Mouse (Mus musculus) A20 (cell line): ENCODE data around the gene Coro1b.

Experiments
- DNase-seq: peaks from one replicate; pipeline ENCODE4 v3.0.0-alpha.2; 2011; ENCODE audit warnings: low read depth, low spot score

The Coro1b gene

GRCm38 (mm10) chr19:4120496-4120895 is 27.9 kb upstream of the Coro1b start:
- DNase-seq: no peak

- DNase-seq: peak; percentile 99
Observed at GRCm38 (mm10) chr19:4121097-4121805, 27.2 kb upstream of the Coro1b start.

GRCm38 (mm10) chr19:4121896-4122295 is 26.5 kb upstream of the Coro1b start:
- peak; percentile 70 for DNase-seq

GRCm38 (mm10) chr19:4122411-4123370 is 25.7 kb upstream of the Coro1b start:
- DNase-seq: peak; percentile 85

GRCm38 (mm10) chr19:4124432-4124831 is 24.0 kb upstream of the Coro1b start:
- DNase-seq: no peak

GRCm38 (mm10) chr19:4125268-4125667 is 23.2 kb upstream of the Coro1b start:
- peak; percentile 39 for DNase-seq

- peak; percentile 99 for DNase-seq
Observed at GRCm38 (mm10) chr19:4125741-4126696, 22.4 kb upstream of the Coro1b start, which contains the start of gene Aip. Gene Aip, minus strand, starts transcription at chr19:4125858.

- DNase-seq: peak; percentile 61
Observed at GRCm38 (mm10) chr19:4126759-4127495, 21.5 kb upstream of the Coro1b start.

GRCm38 (mm10) chr19:4129462-4129861 is 19.0 kb upstream of the Coro1b start:
- no peak for DNase-seq

- DNase-seq: no peak
Observed at GRCm38 (mm10) chr19:4130106-4130505, 18.3 kb upstream of the Coro1b start.

GRCm38 (mm10) chr19:4131075-4131474 is 17.3 kb upstream of the Coro1b start:
- DNase-seq: no peak

GRCm38 (mm10) chr19:4131768-4132167 is 16.7 kb upstream of the Coro1b start:
- DNase-seq: no peak

- no peak for DNase-seq
Observed at GRCm38 (mm10) chr19:4134354-4134753, 14.1 kb upstream of the Coro1b start.

- peak; percentile 55 for DNase-seq
Observed at GRCm38 (mm10) chr19:4135229-4135962, 13.0 kb upstream of the Coro1b start.

- peak; percentile 75 for DNase-seq
Observed at GRCm38 (mm10) chr19:4135963-4136345, 12.5 kb upstream of the Coro1b start.

- no peak for DNase-seq
Observed at GRCm38 (mm10) chr19:4136463-4136862, 12.0 kb upstream of the Coro1b start.

GRCm38 (mm10) chr19:4137913-4138312 is 10.5 kb upstream of the Coro1b start:
- DNase-seq: peak; percentile 73

GRCm38 (mm10) chr19:4139446-4139845 is 9.0 kb upstream of the Coro1b start, which contains the start of gene Gpr152:
Gene Gpr152, plus strand, starts transcription at chr19:4139787.
- DNase-seq: no peak

GRCm38 (mm10) chr19:4140147-4140546 is 8.3 kb upstream of the Coro1b start:
- DNase-seq: no peak
